Mouse (Mus musculus) megakaryocyte, embryonic 14.5 days (primary cell): ENCODE results near the gene Trim14.
"Not testable (repeated sequence)": the region's sequence is repeated elsewhere in the genome, so short reads cannot be mapped to it uniquely, and the experiment has no call there.

ENCODE experiments used
- FLI1 ChIP-seq: IDR thresholded peaks from 2 replicates; pipeline ENCODE4 v1.6.1; 2012; ENCODE audit warnings: low read length, inconsistent platforms, mixed read lengths
- GATA1 ChIP-seq: IDR thresholded peaks from 3 replicates; pipeline ENCODE4 v1.6.1; 2012; ENCODE audit warnings: mixed read lengths, low read length, inconsistent platforms, borderline replicate concordance

- TF ChIP-seq GATA1, FLI1: not testable (repeated sequence)
Measured at GRCm38 (mm10) chr4:46580799-46581243, 44.9 kb upstream of the Trim14 start.
